Mouse (Mus musculus): Measurements from ENCODE around the gene A3galt2. TPM values are rescaled to one million over a fixed set of nuclear protein-coding genes. Genes with fewer than 3 reads are reported as not detected.

The A3galt2 gene
- polyA plus RNA-seq, 1 experiment from 2014 or later = 0.56 TPM

DNA sequence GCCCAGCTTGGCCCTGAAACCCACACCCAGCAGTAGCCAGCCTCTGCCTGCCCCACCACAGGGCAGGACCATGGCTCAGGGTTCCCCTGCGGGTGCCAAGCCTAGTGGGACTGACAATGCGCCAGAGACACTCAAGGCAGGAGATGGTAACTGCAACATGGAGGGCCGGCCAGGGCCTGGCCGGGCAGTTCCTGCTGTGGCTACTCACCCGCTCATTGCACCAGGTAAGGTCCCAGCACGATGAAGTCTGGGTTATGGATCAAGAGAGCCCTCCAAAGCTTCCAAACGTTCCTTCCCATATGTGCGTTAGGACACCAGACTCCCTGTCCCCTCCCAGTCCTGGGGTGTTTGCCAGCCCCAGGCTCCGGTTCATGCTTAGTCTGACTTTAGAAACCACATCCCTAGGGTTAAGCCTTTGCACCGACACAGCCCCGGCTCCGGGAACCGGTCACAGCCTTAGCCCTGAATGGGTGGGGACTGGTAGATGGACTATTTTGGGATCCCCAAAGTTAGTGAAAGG lies 43.0 kb upstream of the A3galt2 start:
- Histone ChIP-seq H3K27me3 (ENCODE audit: control insufficient read depth, insufficient read depth, low read length) (no peaks in the 10 kb centered on the region), H3K36me3 (ENCODE audit: control insufficient read depth, insufficient read depth, low read length) (no peaks in the 10 kb centered on the region), H3K4me1 (replicated peaks; ENCODE audit: control insufficient read depth, insufficient read depth, low read length) (peaks cover 44% of the 10 kb centered on the region), H3K9me3 (ENCODE audit: control insufficient read depth, low read length) (no peaks in the 10 kb centered on the region), H3K4me3 (ENCODE audit: low read depth, low read length) (peak overlapping the region; percentile 19), H3K9ac (ENCODE audit: low read length) (peak overlapping the region; percentile 47), H3K27ac (ENCODE audit: low read depth, low read length) (0 out of 2 replicates have a peak overlapping the region, but pooled peaks have one; percentile 37), H3K4me2 (ENCODE audit: low read depth, low read length, severe bottlenecking) (peak overlapping the region; percentile 37)
- WGBS = 30% methylated on average over 13 of the region's 13 CpGs
- ATAC-seq (replicated peaks; ENCODE audit: low FRiP score) (no peak), DNase-seq (ENCODE audit: low spot score) (peak; percentile 71)

DNA sequence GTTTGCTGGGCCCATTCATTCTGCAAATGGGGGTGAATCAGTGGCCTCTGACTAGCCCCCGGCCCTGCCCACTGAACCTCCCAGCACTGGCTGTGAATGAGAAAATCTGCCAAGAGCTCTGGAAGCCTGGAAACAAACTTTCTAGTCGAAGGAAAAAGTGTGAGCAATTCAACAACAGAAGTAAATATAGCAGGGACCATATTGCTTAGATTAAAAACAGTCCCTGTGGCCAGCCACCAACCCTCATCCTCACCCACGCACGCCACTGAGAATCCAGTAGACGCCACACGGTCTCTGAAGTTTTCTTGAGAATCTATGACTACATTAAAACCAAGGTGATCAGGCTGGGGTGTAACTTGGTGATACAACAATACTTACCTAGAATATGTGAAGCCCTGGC lies 42.2 kb upstream of the A3galt2 start:
- DNase-seq (ENCODE audit: low spot score) (no peak), ATAC-seq (replicated peaks; ENCODE audit: low FRiP score) (no peak)
- peaks cover 49% of the 10 kb centered on the region for H3K4me1 ChIP-seq (replicated peaks; ENCODE audit: control insufficient read depth, insufficient read depth, low read length)
- H3K9me3 ChIP-seq (ENCODE audit: control insufficient read depth, low read length) = no peaks in the 10 kb centered on the region
- 0 out of 2 replicates have a peak overlapping the region, but pooled peaks have one; percentile 37 for H3K27ac ChIP-seq (ENCODE audit: low read depth, low read length)
- H3K36me3 ChIP-seq (ENCODE audit: control insufficient read depth, insufficient read depth, low read length) = no peaks in the 10 kb centered on the region
- H3K4me2 ChIP-seq (ENCODE audit: low read depth, low read length, severe bottlenecking) = no peak overlapping the region
- no peak overlapping the region for H3K4me3 ChIP-seq (ENCODE audit: low read depth, low read length)
- H3K27me3 ChIP-seq (ENCODE audit: control insufficient read depth, insufficient read depth, low read length) = no peaks in the 10 kb centered on the region
- peak overlapping the region; percentile 47 for H3K9ac ChIP-seq (ENCODE audit: low read length)
- 79% methylated on average over 6 of the region's 6 CpGs for WGBS

DNA sequence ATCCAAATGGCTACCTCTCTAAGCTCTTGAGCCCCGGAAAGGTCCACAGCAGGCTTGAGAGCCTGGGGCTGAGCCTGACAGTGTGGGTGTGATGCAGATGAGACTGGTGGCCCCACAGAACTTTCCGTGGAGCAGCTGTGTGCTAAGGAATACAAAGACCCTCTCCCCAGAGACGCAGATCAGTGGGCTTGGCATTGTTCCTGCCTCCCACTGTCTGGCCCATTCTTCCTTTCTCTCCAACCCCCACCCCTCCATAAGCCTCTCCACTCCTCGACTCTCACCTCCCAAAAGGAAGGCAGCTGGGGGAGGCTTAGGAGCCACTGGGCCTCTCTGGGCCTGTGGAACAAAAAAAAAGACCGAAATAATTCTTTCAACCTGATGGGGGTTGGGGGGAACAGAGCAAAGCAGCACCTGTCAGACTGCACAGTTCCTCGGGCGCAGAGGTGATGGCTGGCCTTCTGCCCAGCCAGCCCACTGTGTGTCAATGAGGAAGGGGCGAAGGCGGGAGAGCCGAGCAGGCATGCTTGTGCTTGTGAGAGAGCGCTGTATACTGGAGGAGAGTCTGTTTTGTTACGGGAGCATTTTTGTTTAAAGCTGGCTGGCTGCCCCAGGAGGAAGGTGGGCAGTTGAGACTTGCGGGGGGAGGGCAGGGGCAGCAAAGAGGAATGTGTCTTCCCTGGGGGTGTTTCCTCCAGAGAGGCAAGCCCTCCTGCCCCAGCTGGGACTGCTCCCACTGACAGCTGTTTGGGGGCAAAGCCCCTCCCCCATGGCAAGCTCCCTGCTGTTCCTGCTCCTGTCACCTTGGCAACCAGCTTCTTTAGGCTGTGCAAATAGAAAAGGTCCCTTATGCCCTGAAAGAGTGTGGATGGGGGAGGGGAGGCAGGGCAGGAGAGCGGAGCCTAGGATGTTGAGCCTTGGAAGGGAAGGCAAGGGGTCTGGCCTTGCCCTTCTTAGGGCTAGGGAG lies 39.6 kb upstream of the A3galt2 start:
- H3K27ac ChIP-seq (ENCODE audit: low read depth, low read length) = peak overlapping the region; percentile 93
- H3K4me3 ChIP-seq (ENCODE audit: low read depth, low read length) = 0 out of 2 replicates have a peak overlapping the region, but pooled peaks have one; percentile 2
- H3K9me3 ChIP-seq (ENCODE audit: control insufficient read depth, low read length) = no peaks in the 10 kb centered on the region
- H3K9ac ChIP-seq (ENCODE audit: low read length) = peak overlapping the region; percentile 58
- no peaks in the 10 kb centered on the region for H3K27me3 ChIP-seq (ENCODE audit: control insufficient read depth, insufficient read depth, low read length)
- peak; percentile 84 for ATAC-seq (replicated peaks; ENCODE audit: low FRiP score)
- 1% methylated on average over 14 of the region's 14 CpGs for WGBS
- peaks cover 64% of the 10 kb centered on the region for H3K4me1 ChIP-seq (replicated peaks; ENCODE audit: control insufficient read depth, insufficient read depth, low read length)
- peak; percentile 94 for DNase-seq (ENCODE audit: low spot score)
- H3K4me2 ChIP-seq (ENCODE audit: low read depth, low read length, severe bottlenecking) = peak overlapping the region; percentile 40; the same call in 1 of the 2 replicates
- no peaks in the 10 kb centered on the region for H3K36me3 ChIP-seq (ENCODE audit: control insufficient read depth, insufficient read depth, low read length)

DNA sequence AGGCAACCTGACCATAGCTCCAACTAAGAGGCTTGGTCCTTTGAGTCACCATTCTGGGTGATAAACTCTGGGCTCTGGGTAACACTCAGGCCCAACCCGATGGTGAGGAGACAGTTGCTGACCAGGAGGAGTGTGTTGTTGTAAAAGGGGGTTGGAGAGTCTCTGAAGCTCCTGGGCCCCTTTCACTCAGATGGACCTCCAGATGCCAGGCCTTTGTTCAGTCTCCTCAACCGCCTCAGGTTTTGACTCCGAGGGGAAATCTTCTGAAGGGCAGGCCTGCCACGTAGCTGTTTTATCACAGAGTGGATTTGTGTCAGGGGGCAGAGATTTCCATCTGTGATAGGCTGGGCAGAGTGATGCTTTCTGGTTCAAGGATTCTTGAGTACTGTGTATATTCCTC lies 38.9 kb upstream of the A3galt2 start:
- Histone ChIP-seq H3K4me3 (ENCODE audit: low read depth, low read length) (no peak overlapping the region), H3K27me3 (ENCODE audit: control insufficient read depth, insufficient read depth, low read length) (no peaks in the 10 kb centered on the region)
- WGBS = 1% methylated on average over 4 of the region's 4 CpGs

DNA sequence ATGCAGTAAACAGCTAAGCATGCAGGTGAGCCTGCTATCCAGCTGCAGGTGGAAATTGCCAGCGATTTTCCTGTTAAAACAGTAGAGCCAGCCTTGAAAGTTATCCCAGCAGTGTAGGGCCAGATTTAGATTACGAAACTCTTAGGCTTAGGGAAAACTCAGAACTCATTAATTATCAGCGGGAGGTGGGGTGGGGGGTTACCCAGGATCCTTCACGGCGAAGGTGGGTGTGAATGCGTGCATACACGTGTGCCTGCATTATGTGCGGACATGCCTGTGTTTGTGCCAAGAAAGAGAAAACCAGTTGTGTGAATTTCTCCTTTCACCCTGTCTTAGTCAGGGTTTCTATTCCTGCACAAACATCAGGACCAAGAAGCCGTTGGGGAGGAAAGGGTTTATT lies 38.4 kb upstream of the A3galt2 start:
- Histone ChIP-seq H3K4me2 (ENCODE audit: low read depth, low read length, severe bottlenecking) (no peak overlapping the region; the same call in 1 of the 2 replicates), H3K4me1 (replicated peaks; ENCODE audit: control insufficient read depth, insufficient read depth, low read length) (peaks cover 65% of the 10 kb centered on the region), H3K27ac (ENCODE audit: low read depth, low read length) (peak overlapping the region; percentile 93), H3K9ac (ENCODE audit: low read length) (peak overlapping the region; percentile 58; the same call in 1 of the 2 replicates), H3K27me3 (ENCODE audit: control insufficient read depth, insufficient read depth, low read length) (no peaks in the 10 kb centered on the region), H3K4me3 (ENCODE audit: low read depth, low read length) (no peak overlapping the region), H3K36me3 (ENCODE audit: control insufficient read depth, insufficient read depth, low read length) (no peaks in the 10 kb centered on the region), H3K9me3 (ENCODE audit: control insufficient read depth, low read length) (no peaks in the 10 kb centered on the region)
- DNase-seq (ENCODE audit: low spot score) (peak; percentile 59), ATAC-seq (replicated peaks; ENCODE audit: low FRiP score) (no peak)
- 26% methylated on average over 9 of the region's 9 CpGs for WGBS

More for the DNA sequence above, 38.9 kb upstream of the A3galt2 start:
- ATAC-seq (replicated peaks; ENCODE audit: low FRiP score) = peak; percentile 4; the same call in 1 of the 2 replicates
- Histone ChIP-seq H3K4me1 (replicated peaks; ENCODE audit: control insufficient read depth, insufficient read depth, low read length) (peaks cover 61% of the 10 kb centered on the region), H3K9me3 (ENCODE audit: control insufficient read depth, low read length) (no peaks in the 10 kb centered on the region), H3K9ac (ENCODE audit: low read length) (peak overlapping the region; percentile 58), H3K4me2 (ENCODE audit: low read depth, low read length, severe bottlenecking) (peak overlapping the region; percentile 34; the same call in 1 of the 2 replicates), H3K27ac (ENCODE audit: low read depth, low read length) (peak overlapping the region; percentile 93), H3K36me3 (ENCODE audit: control insufficient read depth, insufficient read depth, low read length) (no peaks in the 10 kb centered on the region)
- no peak for DNase-seq (ENCODE audit: low spot score)

DNA sequence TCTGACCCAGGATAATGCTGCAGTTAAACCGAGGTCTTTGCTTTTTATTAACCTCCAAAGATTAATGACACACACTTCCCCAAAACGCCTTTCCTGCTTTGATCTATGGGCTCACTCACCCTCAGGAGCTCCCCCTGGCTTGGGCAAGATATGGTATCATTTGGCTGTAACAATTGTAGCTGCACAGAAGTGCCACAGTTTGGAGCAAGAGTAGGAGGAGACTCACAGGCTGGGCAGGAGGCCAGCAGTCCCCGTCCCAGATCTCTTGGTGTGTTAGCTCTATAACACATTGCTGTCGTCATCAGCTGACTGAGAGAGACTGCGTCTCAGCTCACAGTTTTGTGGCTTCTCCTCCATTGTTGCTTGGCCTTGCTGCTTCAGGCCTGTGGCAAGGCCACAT lies 35.1 kb upstream of the A3galt2 start:
- Histone ChIP-seq H3K4me1 (replicated peaks; ENCODE audit: control insufficient read depth, insufficient read depth, low read length) (peaks cover 46% of the 10 kb centered on the region), H3K36me3 (ENCODE audit: control insufficient read depth, insufficient read depth, low read length) (no peaks in the 10 kb centered on the region), H3K4me3 (ENCODE audit: low read depth, low read length) (no peak overlapping the region), H3K9ac (ENCODE audit: low read length) (peak overlapping the region; percentile 5; the same call in 1 of the 2 replicates), H3K27me3 (ENCODE audit: control insufficient read depth, insufficient read depth, low read length) (no peaks in the 10 kb centered on the region), H3K4me2 (ENCODE audit: low read depth, low read length, severe bottlenecking) (no peak overlapping the region), H3K27ac (ENCODE audit: low read depth, low read length) (peak overlapping the region; percentile 58), H3K9me3 (ENCODE audit: control insufficient read depth, low read length) (no peaks in the 10 kb centered on the region)
- ATAC-seq (replicated peaks; ENCODE audit: low FRiP score) (no peak), DNase-seq (ENCODE audit: low spot score) (no peak)
- WGBS = 25% methylated on average over 5 of the region's 5 CpGs

DNA sequence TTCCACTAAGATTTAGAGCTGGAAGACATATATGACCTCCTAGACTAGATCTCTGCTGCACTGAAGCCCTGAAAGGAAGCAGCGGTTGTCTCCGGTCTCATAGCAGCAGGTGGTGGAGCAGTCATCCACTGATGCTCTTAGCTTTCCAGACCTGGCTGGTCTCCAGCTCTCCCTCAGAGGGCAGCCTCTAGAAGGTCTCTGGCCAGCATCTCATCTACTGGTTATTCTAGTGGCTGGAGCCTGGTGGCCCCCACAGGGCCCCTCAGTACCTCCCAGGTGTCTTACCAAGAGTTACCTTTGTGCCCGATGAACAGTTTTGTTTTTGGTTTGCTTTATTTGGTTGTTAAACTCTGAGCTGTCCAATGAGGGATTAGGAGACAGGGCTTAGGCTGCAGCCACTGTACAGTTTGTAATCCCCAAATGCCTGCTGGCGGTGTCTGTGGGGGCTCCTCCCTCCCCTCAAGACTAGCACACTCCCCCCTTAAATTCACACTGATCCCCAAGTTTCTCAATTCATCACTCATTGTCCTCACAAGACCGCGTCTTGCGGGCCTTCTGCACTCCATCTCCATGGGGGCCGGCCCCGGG lies 34.0 kb upstream of the A3galt2 start:
- H3K9ac ChIP-seq (ENCODE audit: low read length) = no peak overlapping the region
- no peak overlapping the region for H3K4me2 ChIP-seq (ENCODE audit: low read depth, low read length, severe bottlenecking)
- H3K27ac ChIP-seq (ENCODE audit: low read depth, low read length) = no peak overlapping the region
- no peak overlapping the region for H3K4me3 ChIP-seq (ENCODE audit: low read depth, low read length)
- WGBS = 63% methylated on average over 9 of the region's 9 CpGs
- DNase-seq (ENCODE audit: low spot score) (peak; percentile 46), ATAC-seq (replicated peaks; ENCODE audit: low FRiP score) (no peak)
- no peaks in the 10 kb centered on the region for H3K27me3 ChIP-seq (ENCODE audit: control insufficient read depth, insufficient read depth, low read length)
- H3K36me3 ChIP-seq (ENCODE audit: control insufficient read depth, insufficient read depth, low read length) = no peaks in the 10 kb centered on the region
- no peaks in the 10 kb centered on the region for H3K9me3 ChIP-seq (ENCODE audit: control insufficient read depth, low read length)
- H3K4me1 ChIP-seq (replicated peaks; ENCODE audit: control insufficient read depth, insufficient read depth, low read length) = peaks cover 41% of the 10 kb centered on the region

DNA sequence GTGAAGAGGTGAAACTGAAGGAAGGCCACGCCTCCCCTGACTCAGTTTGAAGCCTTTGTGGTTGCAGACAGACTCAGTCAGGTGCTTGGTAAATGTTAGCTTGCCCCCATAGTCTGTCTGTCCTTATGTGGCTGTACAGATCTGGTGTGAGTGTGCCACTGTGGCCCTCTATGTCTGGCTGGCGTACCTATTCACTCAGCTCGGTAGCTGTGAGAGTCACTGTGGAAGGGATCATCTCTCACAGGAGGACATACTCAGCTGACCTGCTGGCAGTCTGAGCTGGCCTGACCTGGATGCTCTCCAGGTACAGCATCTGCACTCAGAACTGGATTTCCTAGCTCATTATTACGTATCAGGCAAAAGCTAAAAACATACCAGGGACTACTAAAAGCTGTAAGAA lies 33.4 kb upstream of the A3galt2 start:
- no peaks in the 10 kb centered on the region for H3K36me3 ChIP-seq (ENCODE audit: control insufficient read depth, insufficient read depth, low read length)
- H3K4me1 ChIP-seq (replicated peaks; ENCODE audit: control insufficient read depth, insufficient read depth, low read length) = peaks cover 40% of the 10 kb centered on the region

More for the DNA sequence above, 33.4 kb upstream of the A3galt2 start:
- ATAC-seq (replicated peaks; ENCODE audit: low FRiP score) (no peak), DNase-seq (ENCODE audit: low spot score) (no peak)
- H3K4me3 ChIP-seq (ENCODE audit: low read depth, low read length) = no peak overlapping the region
- H3K27me3 ChIP-seq (ENCODE audit: control insufficient read depth, insufficient read depth, low read length) = no peaks in the 10 kb centered on the region
- no peaks in the 10 kb centered on the region for H3K9me3 ChIP-seq (ENCODE audit: control insufficient read depth, low read length)
- no peak overlapping the region for H3K9ac ChIP-seq (ENCODE audit: low read length)
- no peak overlapping the region for H3K4me2 ChIP-seq (ENCODE audit: low read depth, low read length, severe bottlenecking)
- H3K27ac ChIP-seq (ENCODE audit: low read depth, low read length) = no peak overlapping the region
- WGBS = 79% methylated on average over 4 of the region's 4 CpGs

Measured in forebrain, embryonic 11.5 days (tissue).